In genomic region chr3:96174042-96174441, GRCm38 (mm10) we compare ENCODE assay signal across 9 mouse cellular contexts. TPM values are rescaled to one million over a fixed set of nuclear protein-coding genes. Genes with fewer than 3 reads are reported as not detected.
DNase-seq lines count a peak whose midpoint lies in the region; ATAC-seq and TF ChIP-seq lines count a peak whose summit lies in the region.
"Not testable (repeated sequence)": the region's sequence is repeated elsewhere in the genome, so short reads cannot be mapped to it uniquely, and the experiment has no call there.
"Had no signal": no experiment of that assay in that cellular context is flagged by ENCODE, and none has a peak within 500 bp of the region (broad histone marks: within the 10 kb centered on the region; RNA-seq: fewer than 3 reads in every experiment).

No protein-coding gene starts in this region.

- H3K9me3 ChIP-seq in CH12.LX (replicated peaks; ENCODE audit: low read length); embryonic facial prominence, embryonic 13.5 days; heart, embryonic 10.5 days; kidney, embryonic 15.5 days (replicated peaks); liver, embryonic 14.5 days (ENCODE audit: control insufficient read depth, low read length); midbrain, embryonic 13.5 days: not testable (repeated sequence)

- 0 out of 2 replicates have a peak overlapping the region, but pooled peaks have one; percentile 52 for H3K4me2 ChIP-seq in CH12.LX (ENCODE audit: insufficient read depth, low read depth, poor library complexity, severe bottlenecking)
- peak overlapping the region; percentile 93 for H3K4me2 ChIP-seq in embryonic facial prominence, embryonic 13.5 days
- H3K4me2 ChIP-seq in kidney, embryonic 15.5 days, result peak overlapping the region; percentile 84; the same call in 1 of the 2 replicates
- H3K4me2 ChIP-seq in liver, embryonic 14.5 days (ENCODE audit: low read depth), result peak overlapping the region; percentile 94
- H3K4me2 ChIP-seq in midbrain, embryonic 13.5 days (replicated peaks), result 0 out of 2 replicates have a peak overlapping the region, but pooled peaks have one; percentile 99

- not testable (repeated sequence) for ATAC-seq in embryonic facial prominence, embryonic 13.5 days (ENCODE audit: insufficient number of reproducible peaks, insufficient read depth, low FRiP score, low TSS enrichment, low read depth); kidney, embryonic 15.5 days (replicated peaks; ENCODE audit: low FRiP score); liver, embryonic 14.5 days (ENCODE audit: insufficient read depth); midbrain, embryonic 13.5 days

- TF ChIP-seq POLR2A in CH12.LX (IDR thresholded peaks at IDR 0.05; ENCODE audit: low read depth, low read length); bone marrow macrophage, adult 2 months (IDR thresholded peaks at IDR 0.05; ENCODE audit: borderline replicate concordance, low read depth, low read length); testis, adult 2 months (IDR thresholded peaks at IDR 0.05; ENCODE audit: control insufficient read depth, low read depth, low read length): not testable (repeated sequence)

- peaks cover 43 to 63% of the 10 kb centered on the region in 2 experiments for H3K36me3 ChIP-seq in CH12.LX (replicated peaks in 1 of 2; ENCODE audit: control insufficient read depth in 1 of 2, insufficient read depth in 1 of 2, low read length in 1 of 2)
- peaks cover 62% of the 10 kb centered on the region for H3K36me3 ChIP-seq in embryonic facial prominence, embryonic 13.5 days
- peaks cover 53% of the 10 kb centered on the region for H3K36me3 ChIP-seq in heart, embryonic 10.5 days
- peaks cover 65% of the 10 kb centered on the region for H3K36me3 ChIP-seq in kidney, embryonic 15.5 days
- peaks cover 38% of the 10 kb centered on the region for H3K36me3 ChIP-seq in liver, embryonic 14.5 days (replicated peaks; ENCODE audit: control insufficient read depth, insufficient read depth, low read depth)
- H3K36me3 ChIP-seq in midbrain, embryonic 13.5 days, result peaks cover 52% of the 10 kb centered on the region
- H3K36me3 ChIP-seq in testis, adult 2 months (ENCODE audit: control insufficient read depth, insufficient read depth, low read length), result peaks cover 13% of the 10 kb centered on the region

- TF ChIP-seq RAD21 in CH12.LX (IDR thresholded peaks at IDR 0.05; ENCODE audit: low read depth, low read length), result not testable (repeated sequence)

- H3K27ac ChIP-seq in CH12.LX (ENCODE audit: insufficient read depth, low read depth); bone marrow macrophage, adult 2 months (ENCODE audit: insufficient read depth, low read depth, low read length); embryonic facial prominence, embryonic 13.5 days; heart, embryonic 10.5 days; kidney, embryonic 15.5 days; liver, embryonic 14.5 days; midbrain, embryonic 13.5 days; testis, adult 2 months (ENCODE audit: control insufficient read depth, insufficient read depth, low read depth, low read length): not testable (repeated sequence)

- peaks cover 37% of the 10 kb centered on the region for H3K79me2 ChIP-seq in CH12.LX (replicated peaks; ENCODE audit: control insufficient read depth, extremely low read depth, insufficient read depth, poor library complexity, severe bottlenecking)

- H3K9ac ChIP-seq in CH12.LX (ENCODE audit: insufficient read depth, low read depth); kidney, embryonic 15.5 days; liver, embryonic 14.5 days (replicated peaks); midbrain, embryonic 13.5 days (replicated peaks): not testable (repeated sequence)
- H3K9ac ChIP-seq in embryonic facial prominence, embryonic 13.5 days, result peak overlapping the region; percentile 36; the same call in 1 of the 2 replicates

- in situ Hi-C loops in CH12.LX (cut with MboI; ENCODE audit: low pct_ligation_motif_present, low pct_unique_long_range_greater_than_20kb, low sequenced_read_pairs), result not testable (repeated sequence)

- H3K4me3 ChIP-seq in CH12.LX (replicated peaks in 1 of 3; ENCODE audit: low read depth in 2 of 3, low read length in 2 of 3, poor library complexity in 1 of 3), result peak overlapping the region in 1 of 3 experiments; percentile 43
- peak overlapping the region; percentile 83; the same call in 1 of the 2 replicates for H3K4me3 ChIP-seq in bone marrow macrophage, adult 2 months (ENCODE audit: insufficient read depth, low read length)
- H3K4me3 ChIP-seq in embryonic facial prominence, embryonic 13.5 days, result not testable (repeated sequence)
- H3K4me3 ChIP-seq in heart, embryonic 10.5 days, result peak overlapping the region; percentile 36; the same call in 1 of the 2 replicates
- peak overlapping the region; percentile 18 for H3K4me3 ChIP-seq in kidney, embryonic 15.5 days (replicated peaks)
- H3K4me3 ChIP-seq in liver, embryonic 14.5 days (ENCODE audit: insufficient read depth in 1 of 2, low read depth in 2 of 2, low read length in 2 of 2), result 0 out of 4 replicates have a peak overlapping the region, but pooled peaks have one; percentile 2 to 14
- H3K4me3 ChIP-seq in midbrain, embryonic 13.5 days (replicated peaks), result 0 out of 2 replicates have a peak overlapping the region, but pooled peaks have one; percentile 85
- peak overlapping the region; percentile 74 for H3K4me3 ChIP-seq in testis, adult 2 months (ENCODE audit: control insufficient read depth, low read depth, low read length)

- not testable (repeated sequence) for TF ChIP-seq CTCF in CH12.LX (conservative IDR thresholded peaks at IDR 0.05 in 1 of 2, IDR thresholded peaks at IDR 0.05 in 1 of 2; ENCODE audit: low read depth in 2 of 2, low read length in 2 of 2); bone marrow macrophage, adult 2 months (IDR thresholded peaks at IDR 0.05; ENCODE audit: low read depth, low read length); liver, embryonic 14.5 days (IDR thresholded peaks at IDR 0.05; ENCODE audit: low read depth); testis, adult 2 months (IDR thresholded peaks at IDR 0.05; ENCODE audit: control insufficient read depth, insufficient read depth, insufficient replicate concordance, low read depth, low read length)

- dilution Hi-C loops in CH12.LX (cut with MboI; ENCODE audit: extremely low pct_ligation_motif_present, extremely low pct_unique_long_range_greater_than_20kb, low sequenced_read_pairs), result not testable (repeated sequence)

- 68% methylated on average over 4 of the region's 4 CpGs for WGBS in embryonic facial prominence, embryonic 13.5 days
- WGBS in heart, embryonic 10.5 days, result 86% methylated on average over 4 of the region's 4 CpGs
- 82% methylated on average over 4 of the region's 4 CpGs for WGBS in kidney, embryonic 15.5 days
- 75% methylated on average over 4 of the region's 4 CpGs for WGBS in liver, embryonic 14.5 days (ENCODE audit: insufficient replicate concordance)
- WGBS in midbrain, embryonic 13.5 days, result 93% methylated on average over 4 of the region's 4 CpGs

- DNase-seq in CH12.LX (ENCODE audit: extremely low read depth); heart, embryonic 10.5 days (ENCODE audit: low spot score); liver, embryonic 14.5 days (ENCODE audit: low read depth in 3 of 3, low spot score in 3 of 3): not testable (repeated sequence)

- peaks cover 8 to 43% of the 10 kb centered on the region in 2 experiments for H3K4me1 ChIP-seq in CH12.LX (ENCODE audit: control insufficient read depth in 1 of 2, insufficient read depth in 2 of 2)
- H3K4me1 ChIP-seq in bone marrow macrophage, adult 2 months (ENCODE audit: control insufficient read depth, insufficient read depth, low read length), result peaks cover 34% of the 10 kb centered on the region
- peaks cover 37% of the 10 kb centered on the region for H3K4me1 ChIP-seq in embryonic facial prominence, embryonic 13.5 days
- H3K4me1 ChIP-seq in heart, embryonic 10.5 days, result peaks cover 25% of the 10 kb centered on the region
- H3K4me1 ChIP-seq in kidney, embryonic 15.5 days, result peaks cover 41% of the 10 kb centered on the region
- H3K4me1 ChIP-seq in liver, embryonic 14.5 days (replicated peaks; ENCODE audit: control insufficient read depth in 2 of 2, insufficient read depth in 2 of 2, low read length in 1 of 2), result peaks cover 7 to 12% of the 10 kb centered on the region in 2 experiments; a peak in 3 of 4 replicates
- peaks cover 40% of the 10 kb centered on the region for H3K4me1 ChIP-seq in midbrain, embryonic 13.5 days (replicated peaks)
- H3K4me1 ChIP-seq in testis, adult 2 months (ENCODE audit: control insufficient read depth, insufficient read depth, low read length), result not testable (repeated sequence)

- not testable (repeated sequence) for TF ChIP-seq EP300 in CH12.LX (IDR thresholded peaks at IDR 0.05; ENCODE audit: low read length); liver, embryonic 14.5 days (IDR thresholded peaks at IDR 0.05; ENCODE audit: low read depth)

- H3K27me3 ChIP-seq in CH12.LX (replicated peaks); embryonic facial prominence, embryonic 13.5 days; heart, embryonic 10.5 days (ENCODE audit: insufficient read depth, poor library complexity, severe bottlenecking); kidney, embryonic 15.5 days; liver, embryonic 14.5 days (ENCODE audit: control insufficient read depth, insufficient read depth, low read length); midbrain, embryonic 13.5 days; testis, adult 2 months (ENCODE audit: control insufficient read depth, insufficient read depth, low read length): not testable (repeated sequence)

RNA-seq across cellular contexts. Expression of gene Sf3b4, which starts 1.9 kb away (rescaled TPM):
- total RNA-seq in CH12.LX (2012; rRNA removed), result 47.9 and 60.6 TPM in 2 replicates
- total RNA-seq in CH12.LX (2014; rRNA removed), result 33.7 and 38.1 TPM in 2 replicates
- 114 and 147 TPM in 2 replicates for polyA plus RNA-seq in CH12.LX (2012; ENCODE audit: insufficient read length, low read depth)
- polyA plus RNA-seq in bone marrow macrophage, adult 2 months (2012; ENCODE audit: insufficient read depth, insufficient read length, missing spikeins), result 53.7 and 62.7 TPM in 2 replicates
- polyA plus RNA-seq in embryonic facial prominence, embryonic 13.5 days (2015; fragmentation: Nextera tagmentation; extraction: Ambion mirVana), result 163 and 184 TPM in 2 replicates
- polyA plus RNA-seq in heart, embryonic 10.5 days (2016; fragmentation: Nextera tagmentation; extraction: Ambion mirVana), result 143 and 190 TPM in 2 replicates
- polyA plus RNA-seq in kidney, embryonic 15.5 days (2015; fragmentation: Nextera tagmentation; extraction: Ambion mirVana), result 184 and 193 TPM in 2 replicates
- polyA plus RNA-seq in liver, embryonic 14.5 days (2012; rRNA removed), result 48.2 and 54.2 TPM in 2 replicates
- polyA plus RNA-seq in liver, embryonic 14.5 days (2014; fragmentation: Nextera tagmentation; extraction: Ambion mirVana), result 75.4 and 83.8 TPM in 2 replicates
- polyA plus RNA-seq in midbrain, embryonic 13.5 days (2015; fragmentation: Nextera tagmentation; extraction: Ambion mirVana), result 152 and 154 TPM in 2 replicates
- 141 and 143 TPM in 2 replicates for polyA plus RNA-seq in testis, adult 2 months (2012; rRNA removed)

RNA-seq across cellular contexts. Expression of gene Sv2a, which starts 6.9 kb away (rescaled TPM):
- total RNA-seq in CH12.LX (2012; rRNA removed) (2.6 and 4.0 TPM in 2 replicates), CH12.LX (2014; rRNA removed) (0.97 and 1.1 TPM in 2 replicates)
- 6.5 and 6.7 TPM in 2 replicates for polyA plus RNA-seq in CH12.LX (2012; ENCODE audit: insufficient read length, low read depth)
- 0.64 and 0.92 TPM in 2 replicates for polyA plus RNA-seq in bone marrow macrophage, adult 2 months (2012; ENCODE audit: insufficient read depth, insufficient read length, missing spikeins)
- 7.6 and 8.7 TPM in 2 replicates for polyA plus RNA-seq in embryonic facial prominence, embryonic 13.5 days (2015; fragmentation: Nextera tagmentation; extraction: Ambion mirVana)
- polyA plus RNA-seq in heart, embryonic 10.5 days (2016; fragmentation: Nextera tagmentation; extraction: Ambion mirVana), result 17.8 and 22.6 TPM in 2 replicates
- polyA plus RNA-seq in kidney, embryonic 15.5 days (2015; fragmentation: Nextera tagmentation; extraction: Ambion mirVana), result 3.0 and 4.9 TPM in 2 replicates
- 0.39 and 0.48 TPM in 2 replicates for polyA plus RNA-seq in liver, embryonic 14.5 days (2012; rRNA removed)
- 0.10 and 0.39 TPM in 2 replicates for polyA plus RNA-seq in liver, embryonic 14.5 days (2014; fragmentation: Nextera tagmentation; extraction: Ambion mirVana)
- 68.3 and 72.0 TPM in 2 replicates for polyA plus RNA-seq in midbrain, embryonic 13.5 days (2015; fragmentation: Nextera tagmentation; extraction: Ambion mirVana)
- polyA plus RNA-seq in testis, adult 2 months (2012; rRNA removed), result 0.54 and 1.7 TPM in 2 replicates
- total RNA-seq: monocyte, adult 5-6 weeks had no signal

RNA-seq across cellular contexts. Expression of gene Mtmr11, which starts 12.2 kb away (rescaled TPM):
- total RNA-seq in CH12.LX (2012; rRNA removed) (0.81 and 1.0 TPM in 2 replicates), CH12.LX (2014; rRNA removed) (0.45 and 0.83 TPM in 2 replicates)
- 0.82 and 2.5 TPM in 2 replicates for polyA plus RNA-seq in CH12.LX (2012; ENCODE audit: insufficient read length, low read depth)
- 12.6 and 14.4 TPM in 2 replicates for polyA plus RNA-seq in bone marrow macrophage, adult 2 months (2012; ENCODE audit: insufficient read depth, insufficient read length, missing spikeins)
- 37.3 and 38.2 TPM in 2 replicates for polyA plus RNA-seq in embryonic facial prominence, embryonic 13.5 days (2015; fragmentation: Nextera tagmentation; extraction: Ambion mirVana)
- polyA plus RNA-seq in heart, embryonic 10.5 days (2016; fragmentation: Nextera tagmentation; extraction: Ambion mirVana), result 6.0 and 10.5 TPM in 2 replicates
- 24.6 and 29.7 TPM in 2 replicates for polyA plus RNA-seq in kidney, embryonic 15.5 days (2015; fragmentation: Nextera tagmentation; extraction: Ambion mirVana)
- polyA plus RNA-seq in liver, embryonic 14.5 days (2012; rRNA removed), result 2.7 and 2.8 TPM in 2 replicates
- 1.9 and 2.1 TPM in 2 replicates for polyA plus RNA-seq in liver, embryonic 14.5 days (2014; fragmentation: Nextera tagmentation; extraction: Ambion mirVana)
- polyA plus RNA-seq in midbrain, embryonic 13.5 days (2015; fragmentation: Nextera tagmentation; extraction: Ambion mirVana), result 9.1 and 12.2 TPM in 2 replicates
- 0.93 and 1.1 TPM in 2 replicates for polyA plus RNA-seq in testis, adult 2 months (2012; rRNA removed)

RNA-seq across cellular contexts. Expression of gene Bola1, which starts 45.5 kb away (rescaled TPM):
- total RNA-seq in CH12.LX (2012; rRNA removed) (48.2 and 57.0 TPM in 2 replicates), CH12.LX (2014; rRNA removed) (54.0 and 56.5 TPM in 2 replicates)
- polyA plus RNA-seq in CH12.LX (2012; ENCODE audit: insufficient read length, low read depth), result 47.6 and 56.2 TPM in 2 replicates
- polyA plus RNA-seq in bone marrow macrophage, adult 2 months (2012; ENCODE audit: insufficient read depth, insufficient read length, missing spikeins), result 14.1 and 19.0 TPM in 2 replicates
- 46.6 and 55.0 TPM in 2 replicates for polyA plus RNA-seq in embryonic facial prominence, embryonic 13.5 days (2015; fragmentation: Nextera tagmentation; extraction: Ambion mirVana)
- polyA plus RNA-seq in heart, embryonic 10.5 days (2016; fragmentation: Nextera tagmentation; extraction: Ambion mirVana), result 58.9 and 62.8 TPM in 2 replicates
- polyA plus RNA-seq in kidney, embryonic 15.5 days (2015; fragmentation: Nextera tagmentation; extraction: Ambion mirVana), result 55.2 and 59.4 TPM in 2 replicates
- 32.2 and 34.0 TPM in 2 replicates for polyA plus RNA-seq in liver, embryonic 14.5 days (2012; rRNA removed)
- polyA plus RNA-seq in liver, embryonic 14.5 days (2014; fragmentation: Nextera tagmentation; extraction: Ambion mirVana), result 49.4 and 49.7 TPM in 2 replicates
- polyA plus RNA-seq in midbrain, embryonic 13.5 days (2015; fragmentation: Nextera tagmentation; extraction: Ambion mirVana), result 67.7 and 70.4 TPM in 2 replicates
- polyA plus RNA-seq in testis, adult 2 months (2012; rRNA removed), result 38.3 and 47.3 TPM in 2 replicates

RNA-seq across cellular contexts. Expression of gene Hist2h2ab, which starts 45.6 kb away (rescaled TPM):
- total RNA-seq in CH12.LX (2012; rRNA removed) (27.8 and 31.4 TPM in 2 replicates), CH12.LX (2014; rRNA removed) (1.1 and 2.1 TPM in 2 replicates)
- not detected in 2 replicates for polyA plus RNA-seq in CH12.LX (2012; ENCODE audit: insufficient read length, low read depth)
- not detected in 2 replicates for polyA plus RNA-seq in bone marrow macrophage, adult 2 months (2012; ENCODE audit: insufficient read depth, insufficient read length, missing spikeins)
- 1.7 TPM in 1 of 2 replicates, not detected in the other for polyA plus RNA-seq in embryonic facial prominence, embryonic 13.5 days (2015; fragmentation: Nextera tagmentation; extraction: Ambion mirVana)
- polyA plus RNA-seq in heart, embryonic 10.5 days (2016; fragmentation: Nextera tagmentation; extraction: Ambion mirVana), result 0.73 TPM in 1 of 2 replicates, not detected in the other
- polyA plus RNA-seq in kidney, embryonic 15.5 days (2015; fragmentation: Nextera tagmentation; extraction: Ambion mirVana), result 0.86 and 0.90 TPM in 2 replicates
- polyA plus RNA-seq in liver, embryonic 14.5 days (2012; rRNA removed), result 0.68 TPM in 1 of 2 replicates, not detected in the other
- 0.52 TPM in 1 of 2 replicates, not detected in the other for polyA plus RNA-seq in liver, embryonic 14.5 days (2014; fragmentation: Nextera tagmentation; extraction: Ambion mirVana)
- 0.71 TPM in 1 of 2 replicates, not detected in the other for polyA plus RNA-seq in midbrain, embryonic 13.5 days (2015; fragmentation: Nextera tagmentation; extraction: Ambion mirVana)
- polyA plus RNA-seq in testis, adult 2 months (2012; rRNA removed), result 3.7 and 3.9 TPM in 2 replicates
